Mouse (Mus musculus) cerebellum, adult 11 months (tissue): ENCODE results near the gene Gas6.

Experiments used
- DNase-seq: peaks from one replicate; pipeline ENCODE4 v3.0.0; 2022

The Gas6 gene

DNA sequence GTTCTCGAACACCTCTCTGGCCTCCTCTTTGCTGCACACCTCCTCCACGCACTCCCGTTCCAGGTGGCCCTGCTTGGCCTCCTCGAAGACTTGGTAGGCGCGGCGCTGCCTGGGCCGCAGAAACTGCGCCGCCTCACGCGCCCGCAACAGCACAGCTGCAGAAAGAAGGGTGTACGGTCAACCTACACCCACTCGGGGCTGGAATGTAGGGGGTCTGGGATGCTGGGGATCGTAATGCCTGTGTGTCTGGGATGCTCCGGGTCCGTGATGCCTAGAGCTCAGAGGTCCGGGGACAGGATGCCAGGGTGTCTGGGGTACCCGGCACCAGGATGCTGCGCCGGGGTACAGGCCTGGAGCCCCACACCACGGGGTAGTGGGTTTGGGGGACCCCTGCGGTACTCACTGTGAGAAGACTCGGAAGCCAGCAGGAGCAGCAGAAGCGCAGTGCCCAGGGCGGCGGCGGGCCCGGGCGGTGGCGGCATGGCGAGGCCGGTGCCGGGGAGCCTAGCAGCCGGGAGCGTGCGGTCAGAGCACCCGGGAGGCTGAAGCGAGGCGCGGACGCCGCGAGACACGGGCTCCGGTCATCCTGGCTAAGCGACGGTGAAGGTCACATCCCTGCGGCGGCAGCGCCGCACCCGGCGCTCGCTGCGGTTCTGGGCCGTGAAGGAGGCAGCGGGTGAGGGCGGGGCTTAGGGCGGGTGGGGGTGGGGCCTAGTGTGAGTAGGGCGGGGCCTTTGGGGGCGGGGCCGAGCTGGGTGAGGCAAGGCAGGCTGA, at the start of gene Gas6:
Gene Gas6, minus strand, starts transcription at position 633 of the 774 bp plus-strand sequence.
- DNase-seq: peak; percentile 70

- no peak for DNase-seq
Observed at GRCm38 (mm10) chr8:13541526-13541925, 47.2 kb upstream of the Gas6 start.

DNA sequence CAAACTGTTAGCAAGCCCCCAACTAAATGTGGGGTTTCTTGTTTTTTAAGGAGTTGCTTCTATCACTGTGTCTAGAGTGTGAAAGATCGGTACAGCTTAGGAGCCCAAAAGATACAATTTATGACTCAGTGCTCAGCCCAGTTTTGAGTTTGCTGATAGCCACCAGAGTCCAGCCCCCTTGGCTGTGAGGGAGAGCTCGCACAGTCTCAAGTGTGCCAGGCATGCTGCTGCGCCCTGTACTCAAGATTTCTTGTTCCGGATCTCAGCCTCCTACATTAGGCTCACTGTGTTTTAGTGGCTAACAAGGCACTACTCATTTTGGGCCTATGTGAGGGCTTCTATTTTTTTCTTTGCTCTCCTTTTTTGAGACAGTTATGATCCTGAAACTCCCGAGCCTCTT, 45.8 kb upstream of the Gas6 start:
- DNase-seq: no peak

- no peak for DNase-seq
Observed at GRCm38 (mm10) chr8:13538821-13539220, 44.5 kb upstream of the Gas6 start.

DNA sequence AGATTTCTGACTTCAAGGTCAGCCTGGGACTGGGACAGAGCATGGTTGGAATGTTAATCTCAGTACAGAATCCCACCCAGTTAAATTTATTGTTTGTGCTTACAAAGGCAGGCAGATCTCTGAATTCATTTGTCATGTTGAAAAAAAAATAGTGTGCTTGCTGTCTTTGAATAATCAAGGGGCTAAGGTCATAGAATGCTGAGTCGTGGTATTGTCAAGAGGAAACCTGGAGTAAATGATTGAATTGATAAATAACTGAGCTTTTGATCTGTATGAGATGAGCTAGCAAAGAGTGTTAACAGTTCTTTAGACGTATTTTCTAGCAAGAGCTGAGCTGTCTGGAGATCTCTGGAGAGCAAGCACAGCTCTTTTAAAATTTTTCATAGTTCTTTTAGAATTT, 42.8 kb upstream of the Gas6 start:
- DNase-seq: no peak

- no peak for DNase-seq
Observed at GRCm38 (mm10) chr8:13533123-13533522, 38.8 kb upstream of the Gas6 start.

- no peak for DNase-seq
Observed at GRCm38 (mm10) chr8:13531602-13532171, 37.4 kb upstream of the Gas6 start.

DNA sequence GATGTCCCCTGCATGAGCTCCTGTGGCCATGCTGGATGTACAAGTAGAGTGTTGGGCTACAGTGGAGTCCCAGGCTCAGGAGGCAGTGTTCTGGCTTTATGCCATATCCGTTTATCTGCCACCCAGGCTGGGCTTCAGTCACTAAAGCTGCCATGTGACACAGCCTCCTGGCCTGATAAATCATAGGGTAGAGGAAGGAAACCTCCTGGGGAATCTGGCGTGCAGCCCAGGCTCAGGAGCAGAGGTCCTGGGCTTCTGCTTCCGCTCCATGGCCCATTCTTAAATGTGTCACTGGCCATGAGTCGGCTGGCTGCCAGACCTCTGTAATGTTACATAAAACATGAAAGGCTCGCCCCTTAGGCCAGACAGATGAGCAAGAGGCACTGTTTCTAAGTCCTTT, 36.7 kb upstream of the Gas6 start:
- DNase-seq: peak; percentile 90

DNA sequence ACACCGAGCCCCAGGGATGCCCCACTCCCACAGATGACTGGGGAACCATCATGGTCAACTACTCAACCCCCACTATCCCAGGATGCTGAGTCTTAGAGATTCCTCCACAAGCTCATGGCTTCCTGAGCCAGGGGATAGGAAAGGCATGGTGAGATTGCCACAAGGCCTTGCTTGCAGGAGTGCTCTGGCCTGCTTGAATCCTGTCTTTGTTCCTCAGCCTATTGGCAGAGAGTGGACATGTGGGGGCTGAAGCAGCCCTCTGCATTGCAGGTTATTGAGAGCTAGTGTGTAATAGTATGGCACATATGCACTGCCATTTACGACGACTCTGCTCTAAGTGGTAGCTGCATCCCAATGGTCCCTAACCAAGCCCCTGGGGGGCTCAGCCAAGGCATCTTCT, 36.1 kb upstream of the Gas6 start:
- no peak for DNase-seq

GRCm38 (mm10) chr8:13529891-13530316, 35.6 kb upstream of the Gas6 start:
- DNase-seq: peak; percentile 90

DNA sequence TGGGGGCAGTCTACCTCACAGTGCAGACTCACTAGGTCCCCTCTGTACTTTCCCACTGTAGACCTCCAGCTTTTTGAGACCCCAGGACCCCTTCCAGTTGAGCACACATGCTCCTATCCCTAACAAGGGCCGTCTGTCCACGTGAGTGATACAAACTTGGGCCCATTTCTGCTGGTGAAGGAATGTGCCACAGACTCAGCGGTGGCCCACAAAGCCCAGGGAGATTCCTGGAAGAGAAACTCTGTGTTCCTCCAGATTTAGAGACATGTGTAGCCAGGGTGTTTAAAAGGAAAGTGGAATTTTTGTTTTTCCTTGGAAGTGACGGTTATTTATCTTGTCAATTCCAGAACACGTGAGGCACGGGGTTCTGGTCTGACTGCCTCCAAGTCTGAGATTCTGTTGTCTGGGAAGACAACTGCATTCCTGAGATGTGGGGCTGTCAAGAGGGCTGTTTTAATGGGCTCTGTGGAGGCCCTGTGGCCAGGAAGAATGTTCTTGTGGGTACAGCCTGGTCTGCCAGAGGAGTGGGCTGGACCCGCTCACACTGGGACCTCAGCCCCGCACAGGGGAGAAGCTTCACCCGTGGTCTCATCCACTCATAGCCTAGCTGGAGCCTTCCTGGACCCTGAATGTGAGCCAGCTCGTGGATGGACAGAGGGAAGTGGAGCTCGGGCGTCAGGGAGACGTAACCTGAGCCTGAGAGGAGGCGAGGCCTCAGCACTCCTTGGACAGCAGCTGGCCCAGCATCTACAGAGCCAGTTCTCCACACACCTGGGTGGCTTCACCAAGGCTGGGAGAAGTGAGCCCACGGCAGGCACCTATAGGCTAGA, 34.9 kb upstream of the Gas6 start:
- peak; percentile 30 for DNase-seq

DNA sequence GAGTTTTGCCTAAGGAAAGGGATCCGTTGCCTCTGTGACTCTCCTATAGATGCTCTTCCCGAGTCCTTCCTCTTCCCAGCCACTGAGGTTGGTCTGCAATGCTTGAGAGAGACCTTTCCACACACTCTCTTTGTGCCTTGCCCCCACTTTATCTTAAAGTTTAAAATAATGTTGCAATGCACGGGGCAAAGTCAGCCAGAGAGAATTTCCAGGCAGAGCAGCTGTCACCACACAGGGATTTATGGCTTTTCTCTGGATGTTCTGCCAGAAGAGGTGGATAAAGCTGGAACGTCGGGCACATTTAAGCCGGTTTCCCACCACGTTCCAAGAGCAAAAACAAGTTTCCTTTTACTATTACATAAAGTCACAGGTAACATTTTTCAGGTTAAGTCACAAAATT, 27.1 kb upstream of the Gas6 start:
- DNase-seq: no peak

DNA sequence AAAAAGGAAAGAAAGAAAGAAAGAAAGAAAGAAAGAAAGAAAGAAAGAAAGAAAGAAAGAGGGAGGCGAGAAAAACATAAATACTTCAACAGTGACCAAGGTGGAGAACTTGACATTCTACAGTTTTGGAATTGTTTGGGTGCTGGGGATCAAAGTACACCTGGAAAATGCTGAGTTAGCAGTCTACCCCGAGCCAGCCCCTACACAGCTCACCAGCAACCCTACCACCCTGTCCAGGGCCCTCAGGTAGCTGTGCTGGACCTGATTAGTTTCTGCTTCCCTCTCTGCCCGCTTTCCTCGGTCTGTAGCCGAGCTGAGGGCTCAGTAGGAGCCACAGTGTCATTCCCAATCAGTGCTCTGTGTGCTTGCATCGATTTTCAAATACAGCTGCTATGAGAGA, 26.1 kb upstream of the Gas6 start:
- no peak for DNase-seq

DNA sequence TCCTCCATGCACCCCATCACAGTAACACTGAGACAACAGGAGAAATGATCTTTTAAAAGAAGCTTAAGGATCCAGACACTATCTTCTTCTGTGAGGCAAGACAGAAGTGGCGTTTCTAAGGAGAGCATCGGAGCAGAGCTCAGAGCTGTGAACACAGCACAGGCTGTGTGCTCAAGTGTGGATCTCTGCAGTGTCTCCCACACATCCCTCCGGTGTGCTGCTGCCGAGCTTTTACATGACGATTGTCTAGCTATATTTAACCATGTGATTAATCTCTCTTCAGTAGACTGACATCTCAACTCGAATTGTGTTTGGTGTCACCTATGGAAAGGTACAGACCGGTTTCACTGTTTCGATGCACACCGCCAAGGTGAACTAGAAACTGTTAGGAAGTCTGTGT, 25.2 kb upstream of the Gas6 start:
- DNase-seq: no peak

DNA sequence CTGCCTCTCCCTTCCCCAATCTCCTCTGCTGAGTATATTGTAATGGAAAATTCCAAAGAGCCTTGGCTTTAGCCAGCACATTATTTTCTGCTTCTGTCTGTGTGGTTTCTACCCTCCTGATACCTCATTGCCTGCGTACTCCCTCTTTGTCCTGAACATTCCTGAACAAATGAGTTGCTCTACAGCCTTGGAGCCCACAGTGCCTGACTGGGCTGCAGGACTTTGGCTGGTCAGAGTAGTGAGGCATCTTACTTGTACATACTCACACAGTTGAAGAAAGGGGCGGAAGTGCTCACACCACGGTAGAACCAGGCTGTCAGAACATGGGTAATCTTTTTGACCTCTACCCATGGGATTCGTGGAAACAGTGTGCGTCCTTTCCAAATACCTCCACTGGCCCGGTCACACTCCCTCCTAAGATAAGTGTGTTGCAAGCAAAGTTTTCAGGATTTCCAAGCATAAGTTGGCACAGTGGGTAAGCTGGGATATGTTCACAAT, 23.0 kb upstream of the Gas6 start:
- DNase-seq: no peak

DNA sequence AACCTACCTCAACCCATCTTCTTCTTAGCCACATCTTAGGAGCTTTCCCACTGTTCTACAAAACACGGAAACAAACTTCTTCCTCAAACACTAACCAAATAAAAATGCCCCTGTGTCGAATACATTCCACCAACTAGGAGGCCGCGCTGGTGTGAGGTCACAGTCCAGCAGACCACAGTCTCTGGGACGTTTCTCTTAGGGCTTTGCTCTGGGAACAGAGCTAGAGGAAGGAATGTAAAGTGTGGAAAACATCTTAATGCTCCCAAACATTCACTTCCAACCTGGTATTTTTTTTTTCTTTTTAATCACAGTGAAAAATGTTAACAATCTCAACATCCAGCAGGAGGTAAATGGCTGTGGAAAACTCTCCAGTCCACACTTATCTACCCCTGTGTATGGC, 22.4 kb upstream of the Gas6 start:
- DNase-seq: no peak

DNA sequence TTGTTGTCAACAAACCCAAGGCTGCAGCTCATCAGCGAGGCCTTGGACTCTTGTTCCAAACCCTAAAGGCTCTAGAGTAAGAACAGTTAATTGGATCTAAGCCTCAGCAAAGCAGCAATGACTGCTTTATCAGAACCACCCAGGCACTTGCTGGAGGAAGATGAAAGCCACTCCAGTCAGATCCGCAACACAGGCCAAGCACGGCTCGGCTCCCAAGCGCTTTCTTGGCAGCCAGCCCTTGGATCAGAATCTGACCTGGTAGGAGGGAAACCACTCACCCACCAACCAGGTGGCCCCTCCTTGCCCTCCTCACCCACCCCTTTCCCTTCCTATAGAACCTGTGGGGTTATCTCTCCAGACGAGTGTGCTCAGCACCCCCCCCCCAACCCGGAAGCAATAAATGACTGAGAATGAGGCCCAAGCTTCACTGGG, 21.7 kb upstream of the Gas6 start:
- DNase-seq: peak; percentile 56

DNA sequence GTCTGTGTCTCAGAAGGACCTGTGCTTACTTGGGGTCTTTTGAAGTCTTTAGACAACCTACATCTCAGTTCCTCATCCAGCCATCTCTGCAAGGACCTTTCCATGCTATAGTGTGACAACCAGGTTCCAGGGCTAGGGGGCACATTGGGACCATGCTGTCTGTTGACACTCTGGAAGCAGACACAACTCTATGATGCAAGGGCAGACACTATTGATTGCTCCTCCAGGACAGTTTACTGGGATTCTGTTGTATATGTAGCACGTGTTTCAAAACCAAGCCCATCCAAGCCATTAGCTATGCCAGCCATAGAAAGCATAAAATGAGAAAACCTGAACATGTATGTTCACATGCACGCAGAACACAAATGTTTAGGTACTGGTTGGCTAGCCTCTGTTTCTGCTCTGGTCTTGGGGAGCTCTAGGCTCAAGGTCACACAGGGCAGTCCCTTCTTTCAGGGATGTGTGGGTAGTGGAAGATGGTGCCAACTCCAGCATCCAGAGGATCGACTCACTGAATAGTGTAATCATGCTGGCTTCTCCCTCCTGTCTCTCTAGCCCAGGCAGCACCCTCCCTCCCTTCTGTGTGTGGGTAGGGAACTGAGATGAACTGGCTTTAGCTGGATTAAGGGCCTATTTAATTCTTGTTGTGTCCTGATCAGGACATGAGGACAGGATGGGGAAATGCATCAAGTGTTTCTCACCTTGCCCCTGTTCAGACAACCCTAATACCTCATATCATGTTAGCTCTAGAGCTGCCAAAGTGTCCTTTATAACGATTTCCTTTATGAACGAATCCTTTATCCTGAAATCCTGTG, 19.5 kb upstream of the Gas6 start:
- no peak for DNase-seq

GRCm38 (mm10) chr8:13512677-13513076, 18.4 kb upstream of the Gas6 start:
- peak; percentile 80 for DNase-seq

- peak; percentile 50 for DNase-seq
Observed at GRCm38 (mm10) chr8:13512016-13512415, 17.7 kb upstream of the Gas6 start.

GRCm38 (mm10) chr8:13507284-13507937, 13.1 kb upstream of the Gas6 start:
- no peak for DNase-seq

- no peak for DNase-seq
Observed at GRCm38 (mm10) chr8:13506849-13507248, 12.6 kb upstream of the Gas6 start.
